Mouse (Mus musculus): ENCODE measurements around the gene Ern2. TPM values are rescaled to one million over a fixed set of nuclear protein-coding genes. Genes with fewer than 3 reads are reported as not detected.

The Ern2 gene
- polyA plus RNA-seq, 1 experiment from 2014 or later: 0.33 TPM

DNA sequence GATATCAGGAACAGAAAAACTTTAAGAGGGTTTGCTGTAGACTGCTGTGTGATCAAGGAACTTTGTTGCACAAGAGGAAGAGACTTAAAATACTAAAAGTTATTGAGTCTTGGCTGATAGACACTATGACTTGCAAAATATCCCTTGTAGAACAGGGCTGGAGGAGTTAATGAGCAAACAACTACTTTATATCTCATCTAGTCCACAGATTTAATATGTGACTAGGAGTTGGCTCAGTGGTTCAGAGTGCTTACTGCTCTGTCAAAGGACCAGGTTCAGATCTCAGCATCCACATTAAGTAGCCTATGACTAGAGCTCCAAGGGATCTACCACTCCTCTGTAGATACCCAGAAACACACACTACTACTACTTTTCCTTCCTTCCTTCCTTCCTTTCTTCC is 48.9 kb downstream of the Ern2 start:
- Histone ChIP-seq H3K9me3 (replicated peaks; ENCODE audit: control insufficient read depth, low read length) (no peaks in the 10 kb centered on the region), H3K36me3 (ENCODE audit: control insufficient read depth, insufficient read depth, low read length) (peaks cover 68% of the 10 kb centered on the region), H3K27me3 (replicated peaks; ENCODE audit: control insufficient read depth, insufficient read depth, low read length) (no peaks in the 10 kb centered on the region), H3K4me3 (ENCODE audit: low read depth, low read length) (no peak overlapping the region), H3K4me2 (ENCODE audit: low read length) (no peak overlapping the region), H3K4me1 (ENCODE audit: control insufficient read depth, insufficient read depth, low read length) (peaks cover 9% of the 10 kb centered on the region), H3K9ac (ENCODE audit: low read length) (no peak overlapping the region), H3K27ac (ENCODE audit: low read depth, low read length) (no peak overlapping the region)
- ATAC-seq: no peak
- DNase-seq (ENCODE audit: low spot score): no peak

DNA sequence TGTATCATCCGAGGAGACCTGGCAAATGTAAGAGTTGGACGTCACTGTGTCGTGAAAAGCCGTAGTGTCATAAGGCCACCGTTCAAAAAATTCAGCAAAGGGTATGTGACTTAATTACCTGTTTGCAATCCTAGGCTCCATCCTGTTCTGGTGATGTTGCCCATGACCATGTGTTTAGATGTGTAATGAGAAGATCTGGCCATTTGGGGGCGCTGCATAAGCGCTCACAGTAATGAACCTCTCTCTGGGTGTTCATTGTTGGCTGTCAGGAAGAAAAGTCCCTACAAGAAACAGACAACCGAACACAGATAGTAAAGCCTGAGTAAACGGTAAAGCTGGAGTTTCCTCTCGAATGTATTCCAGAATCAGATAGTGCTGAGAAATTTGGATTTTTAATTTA is 50.9 kb downstream of the Ern2 start:
- no peak overlapping the region for H3K27ac ChIP-seq (ENCODE audit: low read depth, low read length)
- H3K27me3 ChIP-seq (replicated peaks; ENCODE audit: control insufficient read depth, insufficient read depth, low read length): no peaks in the 10 kb centered on the region
- no peak overlapping the region for H3K9ac ChIP-seq (ENCODE audit: low read length)
- no peak for ATAC-seq
- peaks cover 12% of the 10 kb centered on the region for H3K4me1 ChIP-seq (ENCODE audit: control insufficient read depth, insufficient read depth, low read length)
- peaks cover 50% of the 10 kb centered on the region for H3K36me3 ChIP-seq (ENCODE audit: control insufficient read depth, insufficient read depth, low read length)
- 72% methylated on average over 10 of the region's 10 CpGs for WGBS
- no peak overlapping the region for H3K4me3 ChIP-seq (ENCODE audit: low read depth, low read length)
- H3K4me2 ChIP-seq (ENCODE audit: low read length): no peak overlapping the region
- H3K9me3 ChIP-seq (replicated peaks; ENCODE audit: control insufficient read depth, low read length): no peaks in the 10 kb centered on the region
- no peak for DNase-seq (ENCODE audit: low spot score)

DNA sequence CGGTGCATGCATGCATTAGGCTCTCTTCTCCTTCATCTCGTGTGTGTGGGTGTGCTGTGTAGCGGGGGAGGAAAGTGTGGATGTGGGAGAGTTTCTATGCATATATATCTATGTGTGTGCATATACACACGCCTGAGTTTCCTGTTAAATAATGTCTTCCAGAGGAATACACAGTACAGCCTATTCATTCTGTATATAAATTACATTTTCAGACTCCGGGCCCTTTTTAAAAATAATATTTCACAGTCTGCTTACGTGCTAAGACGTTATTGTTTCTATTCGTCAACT is 52.7 kb downstream of the Ern2 start:
- Histone ChIP-seq H3K36me3 (ENCODE audit: control insufficient read depth, insufficient read depth, low read length) (peaks cover 33% of the 10 kb centered on the region), H3K4me2 (ENCODE audit: low read length) (peak overlapping the region; percentile 71), H3K9ac (ENCODE audit: low read length) (peak overlapping the region; percentile 64), H3K9me3 (replicated peaks; ENCODE audit: control insufficient read depth, low read length) (no peaks in the 10 kb centered on the region), H3K27ac (ENCODE audit: low read depth, low read length) (no peak overlapping the region), H3K4me1 (ENCODE audit: control insufficient read depth, insufficient read depth, low read length) (peaks cover 12% of the 10 kb centered on the region), H3K27me3 (replicated peaks; ENCODE audit: control insufficient read depth, insufficient read depth, low read length) (no peaks in the 10 kb centered on the region), H3K4me3 (ENCODE audit: low read depth, low read length) (peak overlapping the region; percentile 46)
- WGBS: 23% methylated on average over 8 of the region's 8 CpGs
- no peak for DNase-seq (ENCODE audit: low spot score)
- ATAC-seq: peak; percentile 53; the same call in 1 of the 2 replicates

DNA sequence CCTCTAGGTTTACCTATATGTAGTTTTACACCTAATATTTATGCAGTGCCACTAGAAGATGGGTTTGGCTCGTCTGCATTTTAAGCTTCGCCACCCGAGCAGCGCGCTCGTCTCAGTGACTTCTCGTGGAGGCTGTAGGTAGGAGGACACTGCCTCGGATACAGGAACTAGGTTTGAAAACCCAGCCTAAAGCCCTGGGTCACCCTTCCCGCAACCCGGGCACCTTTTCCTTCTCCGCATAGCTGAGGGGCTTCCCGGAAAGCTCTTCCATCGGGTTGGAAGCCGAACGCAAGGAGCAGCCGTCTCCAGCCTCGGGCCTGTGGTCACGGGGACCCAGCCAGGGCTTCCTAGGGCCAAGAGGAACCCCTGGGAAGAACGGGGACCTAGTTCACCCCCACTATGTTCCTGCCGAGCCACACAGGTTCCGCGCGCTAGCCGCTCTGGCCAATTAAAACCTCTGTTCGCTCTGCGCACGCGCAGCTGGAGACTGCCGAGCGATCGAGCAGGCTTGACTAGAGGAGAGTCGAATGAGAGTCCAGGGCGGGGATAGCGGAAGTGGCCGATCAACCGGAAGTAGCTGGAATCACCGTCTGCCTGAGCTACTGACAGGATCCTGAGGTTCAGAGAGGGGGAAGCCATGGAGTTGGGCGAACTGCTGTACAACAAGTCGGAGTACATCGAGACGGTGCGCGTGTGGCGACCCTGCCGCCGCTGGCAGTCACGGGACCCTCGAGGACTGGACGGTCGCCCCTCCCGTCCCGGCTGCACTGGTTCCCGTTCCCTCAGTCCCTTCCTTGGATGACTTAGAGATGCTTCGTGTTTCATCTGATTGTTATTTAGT is 53.3 kb downstream of the Ern2 start, which contains the start of the genes Palb2 and Dctn5:
TSS of gene Palb2 (minus strand) at position 489 of the 841 bp plus-strand sequence.
TSS of gene Dctn5 (plus strand) at position 545 of the 841 bp plus-strand sequence.
- Histone ChIP-seq H3K27ac (ENCODE audit: low read depth, low read length) (peak within 1 kb of the TSS; percentile 58; the same call in 1 of the 2 replicates), H3K4me2 (ENCODE audit: low read length) (peak within 1 kb of the TSS; percentile 71), H3K9ac (ENCODE audit: low read length) (peak within 1 kb of the TSS; percentile 64), H3K36me3 (ENCODE audit: control insufficient read depth, insufficient read depth, low read length) (peaks cover 31% of the 10 kb centered on the region), H3K27me3 (replicated peaks; ENCODE audit: control insufficient read depth, insufficient read depth, low read length) (no peaks in the 10 kb centered on the region), H3K4me3 (ENCODE audit: low read depth, low read length) (peak within 1 kb of the TSS; percentile 46), H3K9me3 (replicated peaks; ENCODE audit: control insufficient read depth, low read length) (no peaks in the 10 kb centered on the region), H3K4me1 (ENCODE audit: control insufficient read depth, insufficient read depth, low read length) (peaks cover 12% of the 10 kb centered on the region)
- ATAC-seq: peak; percentile 98
- DNase-seq (ENCODE audit: low spot score): peak; percentile 98
- under 1% methylated on average over 54 of the region's 54 CpGs for WGBS

DNA sequence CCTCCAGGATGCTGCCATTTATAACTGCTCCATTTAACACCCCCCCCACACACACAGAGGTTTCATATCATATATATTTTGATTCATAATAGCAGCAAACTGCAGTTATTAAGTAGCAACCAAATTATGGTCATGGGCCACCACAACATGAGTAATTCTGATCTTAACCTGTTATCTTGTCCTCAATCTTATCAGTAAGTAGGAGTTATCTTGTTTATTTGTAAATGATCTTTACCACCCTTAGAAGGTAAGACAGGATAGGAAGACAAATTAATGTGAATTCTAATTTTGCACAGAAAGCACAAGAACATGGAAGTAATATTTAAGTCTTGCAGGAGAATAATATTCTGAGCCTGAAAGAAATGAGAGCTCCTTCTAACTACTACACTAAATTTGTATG is 54.2 kb downstream of the Ern2 start:
- peak overlapping the region; percentile 64; the same call in 1 of the 2 replicates for H3K9ac ChIP-seq (ENCODE audit: low read length)
- ATAC-seq: no peak
- no peak for DNase-seq (ENCODE audit: low spot score)
- H3K27ac ChIP-seq (ENCODE audit: low read depth, low read length): no peak overlapping the region
- peak overlapping the region; percentile 46 for H3K4me3 ChIP-seq (ENCODE audit: low read depth, low read length)
- peaks cover 12% of the 10 kb centered on the region for H3K4me1 ChIP-seq (ENCODE audit: control insufficient read depth, insufficient read depth, low read length)
- no peaks in the 10 kb centered on the region for H3K27me3 ChIP-seq (replicated peaks; ENCODE audit: control insufficient read depth, insufficient read depth, low read length)
- H3K36me3 ChIP-seq (ENCODE audit: control insufficient read depth, insufficient read depth, low read length): peaks cover 32% of the 10 kb centered on the region
- peak overlapping the region; percentile 71 for H3K4me2 ChIP-seq (ENCODE audit: low read length)
- no peaks in the 10 kb centered on the region for H3K9me3 ChIP-seq (replicated peaks; ENCODE audit: control insufficient read depth, low read length)

DNA sequence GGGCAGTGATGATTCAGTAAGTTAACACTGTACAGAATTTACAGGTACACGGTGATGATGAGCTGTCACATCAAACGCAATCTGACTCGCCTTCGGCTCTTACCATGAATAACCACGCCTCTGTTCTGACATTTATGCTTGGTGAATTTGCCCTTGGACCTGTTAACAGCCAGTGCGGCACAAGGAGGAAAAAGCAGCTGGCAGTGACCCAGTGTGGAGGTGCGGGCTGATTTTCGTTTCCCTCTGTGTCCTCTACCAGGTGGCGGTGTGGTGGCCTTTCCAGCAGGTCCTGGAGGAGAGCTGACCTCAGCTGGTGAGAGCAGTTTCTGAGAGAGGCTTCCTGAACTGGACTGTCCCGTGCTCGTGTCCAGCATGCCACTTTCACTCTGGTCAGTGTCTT is 59.1 kb downstream of the Ern2 start:
- H3K4me1 ChIP-seq (ENCODE audit: control insufficient read depth, insufficient read depth, low read length): peaks cover 3% of the 10 kb centered on the region; the same call in 1 of the 2 replicates
- no peak overlapping the region for H3K9ac ChIP-seq (ENCODE audit: low read length)
- no peaks in the 10 kb centered on the region for H3K27me3 ChIP-seq (replicated peaks; ENCODE audit: control insufficient read depth, insufficient read depth, low read length)
- H3K4me2 ChIP-seq (ENCODE audit: low read length): no peak overlapping the region
- H3K9me3 ChIP-seq (replicated peaks; ENCODE audit: control insufficient read depth, low read length): no peaks in the 10 kb centered on the region
- no peak overlapping the region for H3K4me3 ChIP-seq (ENCODE audit: low read depth, low read length)
- WGBS: 94% methylated on average over 11 of the region's 11 CpGs
- no peak overlapping the region for H3K27ac ChIP-seq (ENCODE audit: low read depth, low read length)
- DNase-seq (ENCODE audit: low spot score): no peak
- peaks cover 50% of the 10 kb centered on the region for H3K36me3 ChIP-seq (ENCODE audit: control insufficient read depth, insufficient read depth, low read length)
- no peak for ATAC-seq

DNA sequence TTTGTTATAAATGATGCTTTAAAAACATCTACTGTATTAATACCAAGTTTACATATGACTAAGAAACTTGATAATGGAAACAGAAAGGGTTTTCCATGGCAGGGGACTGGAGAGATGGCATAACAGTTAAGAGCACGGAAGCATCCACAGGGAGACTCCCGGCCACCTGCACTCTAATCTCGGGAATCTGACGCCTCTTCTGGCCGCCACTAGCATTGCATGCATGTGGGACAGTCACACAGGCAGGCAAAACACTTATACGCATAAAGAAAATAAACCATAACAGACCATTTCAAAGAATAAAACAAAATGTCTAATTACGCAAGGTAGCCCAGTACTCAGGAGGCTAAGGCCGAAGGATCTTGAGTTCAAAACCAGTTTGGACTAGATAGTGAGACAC is 60.4 kb downstream of the Ern2 start:
- 71% methylated on average over 8 of the region's 8 CpGs for whole genome bisulfite sequencing
- no peaks in the 10 kb centered on the region for H3K27me3 ChIP-seq (replicated peaks; ENCODE audit: control insufficient read depth, insufficient read depth, low read length)
- no peaks in the 10 kb centered on the region for H3K9me3 ChIP-seq (replicated peaks; ENCODE audit: control insufficient read depth, low read length)
- no peak overlapping the region for H3K9ac ChIP-seq (ENCODE audit: low read length)
- no peak overlapping the region for H3K4me3 ChIP-seq (ENCODE audit: low read depth, low read length)
- peaks cover 58% of the 10 kb centered on the region for H3K36me3 ChIP-seq (ENCODE audit: control insufficient read depth, insufficient read depth, low read length)
- no peaks in the 10 kb centered on the region for H3K4me1 ChIP-seq (ENCODE audit: control insufficient read depth, insufficient read depth, low read length)
- H3K27ac ChIP-seq (ENCODE audit: low read depth, low read length): no peak overlapping the region
- ATAC-seq (no peak), DNase-seq (ENCODE audit: low spot score) (no peak)
- H3K4me2 ChIP-seq (ENCODE audit: low read length): no peak overlapping the region

DNA sequence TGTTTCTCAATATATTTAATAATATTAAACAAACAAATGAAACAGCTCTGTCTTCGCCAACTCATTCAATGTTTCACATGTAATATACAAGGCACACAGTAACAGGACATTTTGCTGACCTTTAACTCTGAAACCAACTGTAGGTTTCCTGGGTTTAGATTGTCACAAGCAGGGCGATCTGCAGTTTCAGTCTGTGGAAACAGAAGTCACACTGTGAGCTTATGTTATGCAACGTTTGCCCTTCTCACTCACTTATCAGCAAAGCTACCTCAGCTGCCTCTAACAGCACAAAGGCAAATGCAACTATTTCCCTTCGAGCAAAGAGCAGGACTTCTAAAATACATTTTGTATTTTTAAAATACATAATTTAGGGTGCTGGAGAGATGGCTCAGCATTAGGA is 62.5 kb downstream of the Ern2 start:
- Histone ChIP-seq H3K9me3 (replicated peaks; ENCODE audit: control insufficient read depth, low read length) (no peaks in the 10 kb centered on the region), H3K27ac (ENCODE audit: low read depth, low read length) (no peak overlapping the region), H3K9ac (ENCODE audit: low read length) (no peak overlapping the region), H3K4me1 (ENCODE audit: control insufficient read depth, insufficient read depth, low read length) (no peaks in the 10 kb centered on the region), H3K36me3 (ENCODE audit: control insufficient read depth, insufficient read depth, low read length) (peaks cover 61% of the 10 kb centered on the region), H3K4me2 (ENCODE audit: low read length) (no peak overlapping the region), H3K27me3 (replicated peaks; ENCODE audit: control insufficient read depth, insufficient read depth, low read length) (no peaks in the 10 kb centered on the region), H3K4me3 (ENCODE audit: low read depth, low read length) (no peak overlapping the region)
- no peak for ATAC-seq
- DNase-seq (ENCODE audit: low spot score): no peak
- 92% methylated on average over 4 of the region's 4 CpGs for WGBS
